Mouse (Mus musculus): ENCODE data around the gene Itga10. TPM values are rescaled to one million over a fixed set of nuclear protein-coding genes. Genes with fewer than 3 reads are reported as not detected.
"Not testable (repeated sequence)": the region's sequence is repeated elsewhere in the genome, so short reads cannot be mapped to it uniquely, and the experiment has no call there.

The Itga10 gene
- polyA plus RNA-seq, 2 experiments from 2014 or later, result 0.12 TPM; not detected in 1

DNA sequence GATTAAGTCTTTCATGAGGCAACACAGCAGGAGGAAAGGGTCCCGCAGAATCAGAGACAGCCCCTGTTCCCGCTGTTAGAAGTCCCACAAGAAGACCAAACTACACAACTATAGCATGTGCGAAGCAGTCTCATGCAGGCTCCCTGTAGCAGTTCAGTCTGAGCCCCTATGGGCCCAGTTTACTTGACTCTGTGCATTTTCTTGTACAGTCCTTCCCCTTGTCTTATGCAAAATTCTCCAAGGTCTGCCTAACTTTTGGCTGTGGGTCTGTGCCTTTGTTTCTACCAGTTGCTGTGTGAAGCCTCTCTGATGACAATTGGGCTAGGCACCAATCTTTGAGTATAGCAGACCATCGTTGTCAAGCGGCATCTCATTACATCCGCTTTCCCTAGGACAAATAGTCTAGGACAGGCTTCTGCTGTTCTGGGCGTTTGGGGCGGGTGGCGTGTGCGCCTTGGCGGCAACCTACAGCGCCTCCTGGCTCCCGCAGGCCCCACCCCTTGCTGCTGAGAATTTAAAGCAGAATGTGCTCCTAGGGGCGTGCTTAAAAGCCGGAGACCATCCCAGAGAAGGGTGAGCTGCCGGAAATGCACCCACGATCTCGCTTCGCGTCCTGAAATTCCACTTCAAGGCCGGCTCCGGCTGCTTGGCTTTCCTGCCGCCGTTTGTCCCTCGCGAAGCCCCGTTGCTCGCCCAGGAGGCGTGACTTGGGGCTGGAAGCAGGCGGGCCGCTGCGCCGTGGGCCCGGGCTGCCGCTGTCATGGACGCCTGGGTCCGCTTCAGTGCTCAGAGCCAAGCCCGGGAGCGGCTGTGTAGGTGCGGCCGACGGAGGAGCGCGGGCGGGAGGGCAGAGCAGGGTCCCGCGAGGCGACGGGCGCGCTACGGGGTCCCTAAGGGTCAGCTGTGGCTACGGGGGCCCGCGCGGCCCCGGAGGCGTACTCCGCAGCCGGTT, 10.2 kb upstream of the Itga10 start, which contains the start of the genes Pex11b and Gm42957:
Gene Pex11b (plus strand): TSS at position 449 of the 952 bp plus-strand sequence.
Gene Gm42957 (plus strand): TSS at position 547 of the 952 bp plus-strand sequence.
- ATAC-seq, result peak; percentile 81

DNA sequence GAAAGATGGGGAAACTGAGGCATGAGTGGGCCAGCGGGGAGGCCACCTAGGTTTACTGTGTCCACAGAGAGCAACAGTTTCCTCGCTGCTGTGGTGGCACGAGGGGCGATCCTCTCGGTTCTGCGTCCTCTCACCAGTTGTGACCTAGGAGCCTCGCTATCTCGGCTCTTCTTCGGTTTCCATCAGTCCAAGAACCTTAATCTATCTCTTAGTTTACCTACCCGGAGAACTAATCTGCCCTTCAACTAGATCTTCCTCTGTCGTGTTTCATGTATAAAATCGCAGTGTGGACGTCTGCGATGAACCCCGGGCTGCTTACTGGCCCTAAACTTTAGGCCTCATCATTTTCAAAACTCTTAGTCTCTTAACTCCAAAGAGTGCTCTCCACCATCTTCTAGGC, 9.5 kb upstream of the Itga10 start:
- no peak for ATAC-seq

DNA sequence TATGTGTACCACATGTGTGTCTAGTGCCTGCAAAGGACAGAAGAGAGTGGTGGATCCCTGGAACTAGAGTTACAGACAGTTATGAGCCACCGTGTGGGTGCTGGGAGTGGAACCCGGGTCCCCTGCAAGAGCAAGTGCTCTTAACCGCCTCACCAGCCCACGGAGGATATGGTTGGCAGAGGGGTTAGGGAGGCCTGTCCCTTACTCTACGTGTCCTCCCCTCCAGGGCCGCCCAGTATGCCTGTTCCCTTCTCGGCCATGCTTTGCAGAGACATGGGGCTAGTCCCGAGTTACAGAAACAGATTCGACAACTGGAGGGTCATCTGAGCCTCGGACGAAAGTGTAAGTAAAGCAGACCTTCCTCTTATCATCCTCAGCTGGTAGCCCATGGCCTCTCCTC, 8.9 kb upstream of the Itga10 start:
- ATAC-seq, result no peak

DNA sequence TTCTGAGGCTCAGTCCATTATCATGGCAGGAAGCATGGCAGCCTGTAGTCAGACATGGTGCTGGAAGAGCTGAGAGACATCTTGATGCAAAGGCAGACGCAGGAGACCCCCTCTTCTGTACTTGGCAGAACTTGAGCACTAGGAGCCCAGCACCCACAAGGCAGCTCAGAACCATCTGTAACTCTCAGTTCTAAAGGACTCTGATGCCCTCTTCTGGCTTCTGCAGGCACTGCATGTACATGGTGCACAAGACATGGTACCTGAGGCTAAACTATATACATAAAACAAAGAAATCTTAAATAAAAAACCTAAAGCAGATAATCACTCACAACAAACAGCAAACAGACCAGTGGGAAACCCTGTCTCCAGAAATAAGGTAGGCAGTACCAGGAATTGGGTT, 6.2 kb upstream of the Itga10 start:
- no peak for ATAC-seq

DNA sequence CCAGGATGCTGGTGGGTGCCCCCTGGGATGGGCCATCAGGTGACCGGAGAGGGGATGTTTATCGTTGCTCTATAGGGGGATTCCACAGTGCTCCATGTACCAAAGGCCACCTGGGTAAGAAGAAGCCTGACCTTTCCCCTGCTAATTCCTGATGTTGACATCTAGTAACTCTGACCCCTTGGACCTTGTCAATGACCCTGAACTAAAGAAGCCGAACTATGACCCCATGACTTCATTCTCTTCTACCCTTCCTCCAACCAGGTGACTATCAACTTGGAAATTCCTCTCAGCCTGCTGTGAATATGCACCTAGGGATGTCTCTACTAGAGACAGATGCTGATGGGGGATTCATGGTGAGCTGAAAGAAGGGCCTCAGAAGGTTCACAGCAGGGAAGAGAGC, 2.0 kb downstream of the Itga10 start:
- no peak for ATAC-seq

DNA sequence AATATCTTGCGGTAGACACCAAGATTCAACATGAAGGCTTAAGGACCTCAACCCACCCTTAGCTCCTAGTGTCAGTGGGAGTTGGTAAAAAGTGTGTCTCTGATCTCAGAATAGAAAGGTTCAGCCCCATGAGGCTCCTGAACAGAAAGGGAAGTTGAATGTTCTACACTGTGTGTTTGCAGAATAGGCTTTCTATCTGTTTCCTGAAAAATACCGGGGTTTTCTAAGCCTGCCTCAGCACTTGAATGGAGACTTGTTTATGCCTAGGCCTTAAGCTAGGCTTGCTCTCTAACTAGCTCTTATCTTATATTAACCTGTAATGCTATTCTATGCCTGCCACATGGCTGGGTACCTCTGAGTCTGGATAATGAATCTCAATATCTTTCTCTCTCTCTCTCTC, 15.5 kb downstream of the Itga10 start:
- ATAC-seq, result no peak

DNA sequence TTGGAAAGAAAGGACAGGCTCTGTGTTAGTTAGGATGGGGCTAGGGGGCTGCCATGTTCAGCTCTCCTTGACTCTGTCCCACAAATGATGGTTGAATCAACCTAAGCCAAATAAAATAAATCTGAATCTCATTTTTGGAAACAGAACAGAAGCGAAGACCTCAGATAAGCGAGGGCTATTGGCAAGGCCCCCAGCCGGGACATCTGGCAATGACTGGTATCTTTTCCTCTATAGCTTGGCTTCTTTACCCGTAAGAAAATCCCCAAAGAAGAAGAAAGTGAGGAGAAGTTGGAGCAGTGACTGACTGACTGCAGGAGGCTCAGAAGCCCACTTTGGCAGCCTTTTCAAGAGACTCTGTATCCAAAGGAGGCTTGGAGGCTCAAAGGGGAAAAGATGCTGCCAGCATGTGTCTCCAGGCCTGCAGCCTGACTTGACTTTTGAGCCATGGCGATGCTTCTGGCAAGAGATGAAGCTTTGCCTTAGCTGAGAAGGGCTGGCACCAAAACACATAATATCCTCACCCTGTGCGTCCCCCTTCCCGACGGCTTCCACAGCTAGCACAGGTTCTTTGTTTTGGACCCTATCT, 17.4 kb downstream of the Itga10 start:
- no peak for ATAC-seq

DNA sequence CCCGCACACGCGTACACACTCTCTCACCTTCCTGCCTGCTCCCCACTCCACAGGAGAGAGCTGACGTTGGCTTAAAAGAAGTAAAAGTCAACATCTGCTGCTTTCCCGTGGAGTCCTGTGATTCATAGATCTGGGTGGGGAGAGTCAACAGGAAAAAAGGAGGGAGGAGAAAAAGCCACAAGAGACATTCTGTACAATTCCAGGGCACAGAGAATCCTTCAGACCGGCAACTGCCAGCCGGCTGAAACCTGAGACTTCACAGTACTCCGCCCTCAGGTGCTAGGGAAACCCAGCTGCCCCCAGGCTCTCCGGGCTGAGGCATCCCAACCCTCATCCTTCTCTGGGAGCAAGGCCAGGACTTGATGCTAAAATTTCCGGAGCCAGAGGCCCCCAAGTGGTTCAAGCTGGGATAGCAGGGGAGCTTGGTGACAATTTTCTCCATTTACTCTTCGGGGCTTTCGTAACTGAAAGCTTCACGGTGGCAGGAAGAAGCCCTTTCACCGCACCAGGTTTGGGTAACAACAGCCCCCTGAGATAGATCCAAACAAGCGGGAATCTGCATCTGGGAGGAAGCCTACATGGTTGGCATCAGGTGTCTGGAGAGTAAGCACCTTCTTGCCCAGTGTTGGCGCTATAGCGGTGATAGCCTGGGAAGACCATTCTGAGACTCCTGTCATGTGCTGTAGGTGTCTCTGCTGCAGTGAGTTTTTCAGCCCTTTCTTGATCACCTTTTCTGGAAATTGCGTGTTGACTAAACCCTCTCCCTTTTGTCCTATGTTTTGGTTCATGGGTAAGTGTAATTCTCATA, 18.3 kb downstream of the Itga10 start:
- peak; percentile 36 for ATAC-seq

DNA sequence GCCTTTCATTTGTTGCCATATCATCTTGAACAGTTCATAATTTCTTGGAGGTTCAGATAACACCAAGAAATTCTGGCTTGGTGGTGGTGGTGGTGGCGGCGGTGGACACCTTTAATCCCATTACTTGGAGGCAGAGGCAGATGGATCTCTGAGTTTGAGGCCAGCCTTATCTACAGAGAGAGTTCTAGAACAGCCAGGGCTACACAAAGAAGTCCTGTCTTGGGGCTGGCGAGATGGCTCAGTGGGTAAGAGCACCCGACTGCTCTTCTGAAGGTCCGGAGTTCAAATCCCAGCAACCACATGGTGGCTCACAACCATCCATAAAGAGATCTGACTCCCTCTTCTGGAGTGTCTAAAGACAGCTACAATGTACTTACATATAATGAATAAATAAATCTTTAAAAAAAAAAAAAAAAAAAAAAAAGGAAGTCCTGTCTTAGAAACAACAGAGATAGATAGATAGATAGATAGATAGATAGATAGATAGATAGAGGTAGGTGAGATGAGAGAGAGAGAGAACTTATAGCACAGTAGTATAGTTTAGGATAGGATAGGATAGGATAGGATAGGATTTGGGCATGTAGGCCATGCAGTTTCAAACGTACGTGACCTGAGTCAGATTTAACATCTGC, 20.5 kb downstream of the Itga10 start:
- not testable (repeated sequence) for ATAC-seq

DNA sequence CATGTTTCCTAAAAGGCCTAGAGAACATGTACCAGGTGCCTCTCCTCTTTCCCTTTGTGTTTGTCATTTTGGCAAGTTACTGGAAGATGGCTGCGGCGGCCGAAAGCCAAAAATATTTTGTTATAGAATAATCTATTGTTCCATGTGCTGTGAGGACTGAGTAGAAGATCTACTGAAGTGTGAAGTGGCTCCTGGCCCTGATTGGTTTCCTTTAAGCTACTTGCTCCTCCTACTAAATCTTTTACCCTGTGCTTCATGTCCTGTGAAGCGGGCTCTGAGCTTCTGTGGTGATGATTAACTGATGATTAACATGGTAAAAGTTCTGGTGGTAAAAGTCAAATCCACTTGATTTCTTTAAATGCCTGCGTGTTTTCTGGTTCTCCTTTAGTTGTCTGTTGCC, 21.5 kb downstream of the Itga10 start:
- no peak for ATAC-seq

DNA sequence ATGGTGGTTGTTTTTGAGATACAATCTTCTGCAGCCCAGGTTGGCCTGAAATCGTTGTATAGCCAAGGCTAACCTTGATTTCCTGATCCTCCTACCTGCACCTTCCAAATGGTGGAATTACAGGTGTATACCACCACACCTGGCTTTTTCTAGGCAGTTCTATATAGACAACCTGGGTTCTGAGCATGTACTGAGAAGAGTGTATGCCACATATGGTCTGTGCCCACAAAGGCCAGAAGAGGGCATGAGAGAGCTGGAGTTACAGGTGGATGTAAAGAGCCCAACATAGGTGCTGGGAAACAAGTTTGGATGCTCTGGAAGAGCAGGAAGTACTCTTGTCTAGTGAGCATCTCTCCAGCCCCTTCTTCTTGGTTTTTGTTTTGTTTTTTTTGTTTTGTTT, 21.9 kb downstream of the Itga10 start:
- no peak for ATAC-seq

DNA sequence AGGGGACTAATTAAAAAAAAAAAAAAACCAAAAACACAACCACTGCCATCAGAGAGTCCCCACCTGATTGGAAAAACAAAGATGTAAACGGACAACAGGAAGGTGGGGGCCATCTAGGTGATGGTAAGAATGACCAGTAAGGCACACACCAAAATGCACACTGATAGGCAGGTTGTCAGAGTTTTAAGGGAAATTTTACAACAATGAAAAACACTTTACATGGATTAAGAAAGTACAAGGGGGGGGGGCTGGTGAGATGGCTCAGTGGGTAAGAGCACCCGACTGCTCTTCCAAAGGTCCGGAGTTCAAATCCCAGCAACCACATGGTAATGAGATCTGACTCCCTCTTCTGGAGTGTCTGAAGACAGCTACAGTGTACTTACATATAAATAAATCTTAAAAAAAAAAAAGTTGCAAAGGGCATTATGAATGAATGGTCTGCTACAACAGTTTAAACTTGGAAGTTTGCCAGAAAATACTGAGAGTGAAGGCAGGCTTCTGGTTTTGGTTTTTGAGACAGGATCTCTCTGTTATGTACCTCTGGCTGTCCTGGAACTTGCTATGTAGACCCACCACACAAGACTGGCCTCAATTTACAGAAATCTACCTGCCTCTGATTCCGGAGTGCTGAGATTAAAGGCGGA, 23.2 kb downstream of the Itga10 start:
- no peak for ATAC-seq

DNA sequence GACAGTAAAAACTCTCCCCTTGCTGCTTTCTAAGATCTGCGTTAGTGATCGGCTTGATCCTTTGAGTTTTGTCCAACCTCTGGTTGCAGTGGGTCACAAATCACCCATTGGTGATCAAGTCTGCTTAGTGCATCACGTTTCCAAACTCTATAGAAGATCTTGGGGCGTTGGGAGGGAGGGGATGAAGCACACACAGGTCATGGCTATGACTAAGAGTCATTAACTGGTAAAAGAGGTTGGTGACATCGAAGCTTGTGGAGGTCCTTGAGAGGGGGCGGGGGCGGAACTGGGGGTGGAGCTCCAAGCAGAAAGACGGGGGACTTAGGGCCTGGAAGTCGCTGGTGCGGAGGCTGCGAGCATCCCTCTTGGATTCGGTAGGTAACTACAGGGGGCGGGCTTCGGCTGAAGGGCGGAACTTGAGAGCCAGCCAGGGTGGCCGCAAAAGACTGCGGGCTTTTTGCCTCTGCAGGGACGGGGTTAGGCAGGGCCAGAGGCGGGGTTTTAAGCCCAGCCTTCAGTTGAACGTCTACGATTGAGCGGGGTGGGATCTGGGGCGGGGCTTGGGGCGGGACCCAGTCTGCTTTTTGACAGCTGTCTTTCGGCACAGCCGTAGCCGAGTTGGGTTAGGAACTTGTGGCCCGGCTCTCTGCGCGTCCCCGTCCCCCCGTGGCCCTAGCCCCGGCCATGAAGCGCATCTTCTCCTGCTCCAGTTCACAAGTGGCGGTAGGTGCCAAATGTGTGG, 24.5 kb downstream of the Itga10 start, which contains the start of gene Ankrd35:
Gene Ankrd35 (plus strand): TSS at position 405 of the 742 bp plus-strand sequence.
- peak; percentile 96 for ATAC-seq

DNA sequence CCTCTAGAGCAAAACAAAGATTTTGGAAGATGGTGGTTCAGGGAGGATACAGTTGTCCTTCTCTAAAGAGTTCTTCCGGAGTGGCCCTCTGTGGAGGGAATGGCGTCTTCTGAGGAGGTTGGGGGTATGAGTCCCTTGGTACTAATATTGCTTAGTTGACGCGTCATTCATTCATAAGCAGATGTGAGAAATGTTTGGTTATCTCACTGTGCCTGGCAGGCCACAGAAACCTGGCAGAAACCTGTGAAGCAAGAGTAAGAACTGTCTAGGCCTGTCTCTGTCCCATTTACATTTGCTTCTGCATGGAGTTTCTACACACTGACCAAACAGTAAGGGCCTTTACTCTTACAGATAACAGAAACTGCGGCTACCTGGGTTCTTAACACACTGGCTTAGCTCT, 26.1 kb downstream of the Itga10 start:
- no peak for ATAC-seq

DNA sequence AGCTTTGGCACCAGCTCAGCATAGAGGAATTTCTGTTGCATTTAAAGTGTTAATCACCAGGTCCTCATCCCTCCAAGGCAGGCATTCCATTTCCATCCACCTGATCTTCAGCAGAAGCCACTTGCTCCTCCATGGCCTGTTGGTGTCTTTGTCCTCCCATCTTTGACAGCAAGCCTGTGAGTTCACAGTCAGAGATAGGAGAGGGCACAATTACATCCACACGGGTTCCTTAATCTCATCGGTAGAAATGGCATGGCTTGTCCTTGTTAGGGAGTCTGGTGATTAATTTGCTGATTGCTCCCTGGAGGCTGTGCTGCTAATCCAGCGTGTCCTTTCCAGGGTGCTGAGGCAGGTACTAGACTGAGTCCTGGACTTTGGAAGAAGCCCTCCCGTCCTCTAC, 28.1 kb downstream of the Itga10 start:
- ATAC-seq, result no peak

DNA sequence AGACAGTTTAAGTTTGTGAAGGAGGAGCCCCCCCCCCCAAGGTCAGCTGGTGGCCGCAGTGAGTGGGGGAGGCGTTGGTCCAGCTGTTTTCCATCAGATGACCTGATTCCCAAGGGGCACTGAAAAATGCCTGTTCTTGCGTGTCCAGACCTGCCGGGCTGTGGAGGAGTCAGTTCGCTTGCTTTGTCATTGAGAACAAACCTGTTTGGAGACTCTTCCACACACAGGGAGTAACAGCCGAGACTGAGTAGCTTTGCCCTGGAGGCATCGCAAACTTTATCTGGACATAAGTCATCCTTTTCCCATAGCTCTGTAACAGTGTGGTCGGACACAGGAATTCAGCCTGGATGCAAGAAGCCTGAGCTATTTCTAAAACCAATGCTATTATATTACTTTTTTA, 29.1 kb downstream of the Itga10 start:
- no peak for ATAC-seq

DNA sequence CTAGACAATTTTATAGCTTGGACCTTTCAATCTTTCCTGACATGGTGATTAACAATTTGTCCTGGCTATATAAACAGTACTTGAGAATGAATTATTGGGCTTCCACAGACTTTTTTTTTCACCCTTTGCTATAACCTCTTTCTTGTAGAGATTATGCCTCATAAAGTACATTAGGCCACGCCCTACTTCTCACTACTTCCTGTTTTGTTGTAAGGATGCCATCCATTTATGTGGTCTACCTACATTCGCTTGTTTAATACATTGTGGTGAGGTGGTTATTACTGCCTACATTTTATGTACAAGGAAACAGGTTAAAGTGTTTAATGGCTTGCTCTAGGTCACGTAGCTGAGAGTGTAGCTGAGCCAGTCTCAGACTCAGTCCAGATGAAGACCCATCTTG, 29.8 kb downstream of the Itga10 start:
- peak; percentile 79 for ATAC-seq

DNA sequence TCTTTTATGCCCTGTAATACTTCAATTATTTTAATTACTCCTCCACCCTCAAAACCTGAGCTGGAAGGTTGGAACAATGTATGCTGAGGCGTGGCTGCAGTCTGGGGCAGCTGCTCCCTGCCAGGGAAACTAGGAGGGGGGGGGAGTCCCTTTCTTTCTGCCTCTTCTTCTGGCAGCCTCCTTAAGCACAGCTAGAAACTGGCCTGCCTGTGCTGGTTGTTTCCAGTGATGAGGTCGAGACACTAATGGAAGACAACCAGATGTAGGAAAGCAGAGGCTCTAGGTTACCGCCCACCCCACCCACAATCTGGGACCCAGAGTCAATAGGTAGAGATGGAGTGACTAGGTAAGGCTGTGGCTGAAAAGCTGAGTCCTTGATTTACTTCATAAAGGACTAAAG, 30.3 kb downstream of the Itga10 start:
- peak; percentile 43 for ATAC-seq

DNA sequence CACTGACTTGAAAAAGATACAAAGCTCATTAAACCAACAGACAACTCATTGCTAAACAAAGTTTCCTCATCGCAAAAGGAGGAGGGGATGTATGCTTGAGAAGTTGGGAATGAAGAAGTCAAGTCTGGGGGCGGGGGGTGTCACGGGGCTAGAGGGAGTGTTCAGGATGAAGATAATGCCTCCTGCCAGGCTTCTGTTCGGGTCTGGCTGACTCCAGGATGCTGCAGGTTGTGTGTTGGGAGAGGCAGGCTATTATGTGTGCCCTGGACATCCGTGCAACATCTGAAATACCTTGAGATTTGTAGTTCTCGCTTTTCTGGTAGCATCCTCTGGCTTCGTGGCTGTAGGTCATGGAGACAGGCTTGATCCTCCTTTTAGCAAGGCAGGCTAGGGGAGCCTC, 33.1 kb downstream of the Itga10 start:
- no peak for ATAC-seq

DNA sequence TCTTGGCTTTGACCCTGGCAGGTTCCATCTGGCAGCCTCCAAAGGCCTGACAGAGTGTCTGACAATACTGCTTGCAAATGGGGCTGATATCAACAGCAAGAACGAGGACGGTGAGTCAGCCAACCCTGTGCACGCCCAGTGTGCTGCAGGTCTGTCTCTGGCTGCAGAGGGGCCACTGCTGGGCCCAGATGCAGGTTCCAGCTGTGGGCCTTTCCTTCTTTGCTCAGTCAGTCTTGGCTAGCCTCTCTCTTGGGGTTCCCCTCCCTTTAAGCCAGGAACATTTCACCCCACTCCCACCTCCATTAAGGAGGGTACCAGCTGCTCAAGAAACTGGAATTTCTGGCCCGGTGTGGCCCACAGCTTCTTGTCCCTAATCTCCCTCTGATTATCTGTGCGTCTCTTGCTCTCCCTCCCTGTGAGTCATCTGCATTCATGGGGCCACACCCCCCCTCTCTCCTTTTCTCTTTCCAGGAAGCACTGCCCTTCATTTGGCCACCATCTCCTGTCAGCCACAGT, 33.8 kb downstream of the Itga10 start:
- ATAC-seq, result no peak

Data from activated CD4-positive, CD25-positive, alpha-beta regulatory T cell, adult 4 months (primary cell).